Mouse (Mus musculus) CH12F3 (cell line): ENCODE measurements around the gene Syne3.

Experiments used
- in situ Hi-C: fragments of 300-500 bp; cut with MboI; formaldehyde crosslinking; loops from 2 replicates; pipeline ENCODE4 v1.14.3; 2020; ENCODE audit warnings: low sequenced_read_pairs

The Syne3 gene

GRCm38 (mm10) chr12:104933217-104933616 lies 76.4 kb downstream of the Syne3 start:
- in situ Hi-C loops: loop anchor here (25.0 kb wide), 2 partner anchors 196 to 496 kb away; no protein-coding TSS in a partner anchor

GRCm38 (mm10) chr12:104925765-104926164 lies 83.8 kb downstream of the Syne3 start:
- in situ Hi-C loops: loop anchor here (25.0 kb wide), 2 partner anchors 188 to 488 kb away; no protein-coding TSS in a partner anchor

- in situ Hi-C loops: loop anchor here (25.0 kb wide), 2 partner anchors 188 to 488 kb away; no protein-coding TSS in a partner anchor
Measured at GRCm38 (mm10) chr12:104925035-104925434, 84.6 kb downstream of the Syne3 start.

DNA sequence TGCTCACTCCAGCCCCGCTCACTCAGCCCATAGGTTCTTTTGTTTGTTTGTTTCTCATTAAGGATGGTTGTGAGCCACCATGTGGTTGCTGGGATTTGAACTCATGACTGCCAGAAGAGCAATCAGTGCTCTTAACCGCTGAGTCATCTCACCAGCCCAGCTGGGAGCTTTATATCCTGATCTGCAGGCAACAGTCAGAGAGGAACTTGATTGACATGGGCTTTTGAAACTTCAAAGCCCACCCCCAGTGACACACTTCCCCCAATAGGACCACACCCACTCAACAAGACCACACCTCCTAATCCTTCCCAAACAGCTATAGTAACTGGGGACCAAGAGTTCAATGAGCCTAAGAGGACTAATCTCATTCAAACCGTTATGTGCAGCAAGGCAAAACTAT lies 85.1 kb downstream of the Syne3 start:
- in situ Hi-C loops: no loop called here

DNA sequence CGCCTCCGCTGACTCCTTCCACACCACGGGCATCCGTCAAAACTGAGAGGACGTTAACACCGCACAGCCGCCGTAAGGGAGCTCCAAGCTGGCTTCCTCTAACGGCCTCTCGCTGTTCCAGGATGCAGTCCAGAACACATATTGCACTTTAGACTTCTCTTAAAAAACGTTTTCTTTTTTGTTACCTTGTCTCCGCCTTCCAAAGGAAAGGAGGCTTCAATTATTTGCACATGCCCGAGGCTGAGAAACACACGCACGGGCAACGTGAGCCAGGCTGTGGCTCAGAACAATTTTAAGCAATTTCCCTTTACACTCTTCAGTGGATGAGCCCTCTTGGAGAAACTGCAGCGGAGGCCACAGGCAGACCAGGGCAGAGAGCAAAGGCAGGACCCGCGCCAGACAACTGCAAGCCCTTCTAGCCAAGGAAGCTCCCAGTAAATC lies 85.6 kb downstream of the Syne3 start:
- in situ Hi-C loops: no loop called here

GRCm38 (mm10) chr12:104922647-104923046 lies 87.0 kb downstream of the Syne3 start:
- in situ Hi-C loops: no loop called here

DNA sequence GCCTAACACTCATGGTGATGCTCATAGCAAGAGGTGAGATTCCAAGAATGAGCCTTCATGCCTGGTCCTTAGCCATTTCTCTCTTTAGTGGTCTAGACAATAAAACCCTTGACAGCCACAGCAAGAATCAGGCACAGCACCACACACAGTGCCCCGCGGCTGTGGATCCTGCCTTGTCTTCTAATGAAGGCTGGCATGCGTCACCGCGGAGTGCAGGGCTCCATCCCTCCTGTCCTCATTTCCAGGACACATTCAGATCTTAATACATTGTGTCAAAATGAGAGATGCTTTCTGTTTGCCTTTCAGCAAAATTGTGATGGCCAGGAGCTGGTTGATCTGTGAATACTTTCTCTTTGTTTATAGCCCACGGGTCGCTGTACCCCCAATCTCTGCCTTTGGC lies 88.5 kb downstream of the Syne3 start:
- in situ Hi-C loops: no loop called here

GRCm38 (mm10) chr12:104919247-104919646 lies 90.4 kb downstream of the Syne3 start:
- in situ Hi-C loops: no loop called here

DNA sequence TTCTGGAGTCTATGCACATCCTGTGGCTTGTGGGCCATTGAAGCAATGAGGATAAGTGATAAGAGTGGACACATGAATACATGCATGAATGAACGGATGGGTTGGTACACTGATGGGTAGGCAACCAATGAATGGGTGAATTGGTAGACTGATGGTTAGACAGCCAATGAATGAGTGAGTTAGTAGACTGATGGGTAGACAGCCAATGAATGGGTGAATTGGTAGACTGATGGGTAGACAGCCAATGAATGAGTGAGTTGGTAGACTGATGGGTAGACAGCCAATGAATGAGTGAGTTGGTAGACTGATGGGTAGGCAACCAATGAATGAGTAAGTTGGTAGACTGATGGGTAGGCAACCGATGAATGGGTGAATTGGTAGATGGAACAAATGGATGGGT lies 91.7 kb downstream of the Syne3 start:
- in situ Hi-C loops: no loop called here

DNA sequence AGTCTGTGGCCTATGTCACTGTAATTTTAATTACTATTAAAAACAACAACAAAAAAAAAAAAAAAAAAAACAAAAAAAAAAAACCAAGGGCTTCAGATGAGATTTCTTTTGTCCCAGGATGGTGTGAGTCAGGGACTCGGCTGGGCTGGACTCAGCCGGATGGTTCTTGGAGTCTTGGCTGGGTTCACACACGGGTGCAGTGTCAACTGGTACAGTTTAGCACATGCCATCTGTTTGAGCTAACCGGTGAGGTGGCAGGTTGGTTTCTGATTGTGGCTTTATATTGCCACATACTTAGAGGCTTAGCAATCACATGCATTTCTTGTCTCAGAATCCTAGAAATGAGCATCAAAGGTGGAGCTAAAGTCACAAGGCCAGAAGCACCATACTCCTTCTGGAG lies 92.3 kb downstream of the Syne3 start:
- in situ Hi-C loops: no loop called here

- in situ Hi-C loops: no loop called here
Measured at GRCm38 (mm10) chr12:104916776-104917175, 92.8 kb downstream of the Syne3 start.

DNA sequence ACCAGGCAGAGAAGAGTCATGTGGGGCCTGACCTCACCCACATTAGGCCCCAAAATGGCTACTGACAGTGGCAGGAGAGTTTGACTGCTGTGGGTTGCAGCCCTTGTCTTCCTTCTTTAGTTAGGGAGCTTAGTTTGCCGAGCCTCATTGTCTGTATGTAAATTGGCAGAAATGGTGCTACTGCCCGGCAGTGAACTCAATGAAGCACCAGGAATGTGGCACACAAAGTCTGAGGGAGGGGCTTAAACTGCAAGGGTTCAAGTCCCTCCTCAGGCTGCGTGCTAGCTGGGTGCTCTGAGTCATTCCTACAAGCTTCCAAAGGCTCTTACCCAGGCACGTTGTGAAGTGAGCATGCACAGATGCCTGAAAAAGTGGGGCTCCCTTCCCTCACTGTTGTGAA lies 93.9 kb downstream of the Syne3 start:
- in situ Hi-C loops: no loop called here

DNA sequence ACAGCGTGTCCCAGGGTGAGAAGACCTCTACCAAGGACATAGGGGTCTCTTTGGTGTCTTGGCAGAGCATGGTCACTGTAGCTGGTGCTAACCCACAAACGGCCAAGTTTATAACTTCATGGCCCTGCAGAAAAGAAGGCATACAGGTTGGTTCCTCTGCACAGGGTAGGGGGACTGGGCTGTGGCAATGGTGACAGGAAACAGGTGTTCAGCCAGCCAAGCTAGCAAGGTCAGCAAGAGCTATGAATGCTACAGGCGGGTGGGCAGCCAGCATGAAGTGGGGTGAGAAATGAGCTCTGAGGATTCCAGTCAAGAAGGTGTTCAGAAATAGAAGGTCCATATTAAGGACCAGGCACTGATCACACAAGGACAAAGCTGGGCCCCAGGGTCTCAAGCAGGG lies 96.6 kb downstream of the Syne3 start:
- in situ Hi-C loops: no loop called here

GRCm38 (mm10) chr12:104912281-104912933 lies 97.2 kb downstream of the Syne3 start:
- in situ Hi-C loops: no loop called here

- in situ Hi-C loops: no loop called here
Measured at GRCm38 (mm10) chr12:104909750-104910149, 99.9 kb downstream of the Syne3 start.

DNA sequence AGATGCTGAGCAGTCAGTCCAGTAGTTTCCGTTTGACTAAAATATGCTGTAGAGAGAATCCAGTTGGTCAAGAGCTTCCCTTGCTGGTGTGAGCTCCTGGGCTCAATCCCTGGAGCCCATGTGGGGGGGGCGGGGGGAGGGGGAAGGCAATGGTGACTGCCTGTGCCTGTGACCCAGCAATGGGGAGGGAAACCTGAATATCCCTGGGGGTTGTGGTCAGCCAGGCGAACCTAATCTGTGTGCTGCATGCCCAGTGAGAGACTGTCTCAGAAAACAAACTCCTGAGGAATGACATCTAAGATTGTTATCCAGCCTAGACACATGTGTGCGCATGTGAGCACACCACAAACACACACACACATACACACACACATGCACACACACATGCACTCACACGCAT lies 100.6 kb downstream of the Syne3 start:
- in situ Hi-C loops: no loop called here

GRCm38 (mm10) chr12:104908024-104908781 lies 101.4 kb downstream of the Syne3 start:
- in situ Hi-C loops: no loop called here

DNA sequence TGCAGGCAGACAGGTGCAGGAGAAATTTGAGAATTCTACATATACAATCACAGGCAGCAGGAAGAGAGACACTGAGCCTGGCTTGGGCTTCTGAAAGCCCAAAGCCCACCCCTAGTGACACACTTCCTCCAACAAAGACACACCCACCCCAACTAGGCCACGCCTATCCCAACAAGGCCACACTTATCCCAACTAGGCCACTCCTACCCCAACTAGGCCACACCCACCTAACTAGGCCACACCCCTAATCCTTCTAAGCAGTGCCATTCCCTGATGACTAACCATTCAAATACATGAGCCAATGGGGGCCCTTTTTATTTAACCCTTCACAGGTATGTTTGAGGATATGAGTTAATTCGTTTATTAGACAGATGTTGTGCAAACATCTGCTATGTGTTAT lies 102.5 kb downstream of the Syne3 start:
- in situ Hi-C loops: no loop called here

DNA sequence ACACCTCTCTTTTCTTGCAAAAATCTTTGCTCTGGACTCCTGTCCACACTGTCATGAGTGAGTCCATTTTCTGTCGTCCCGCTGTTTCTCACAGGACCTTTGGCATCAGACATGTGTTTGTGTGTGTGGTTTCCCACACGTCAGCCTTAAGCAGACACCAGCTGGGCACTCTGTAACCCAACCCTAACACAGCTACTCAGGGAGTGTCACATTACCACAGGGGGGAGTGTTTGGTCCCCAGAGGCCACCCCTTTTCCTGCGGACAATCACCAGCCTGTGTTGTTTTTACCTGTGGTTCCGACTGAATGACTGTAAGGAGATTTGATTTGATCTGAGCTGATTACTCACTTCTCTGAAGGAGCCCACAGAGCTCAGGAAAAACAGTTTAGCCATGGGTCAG lies 105.5 kb downstream of the Syne3 start:
- in situ Hi-C loops: no loop called here

- in situ Hi-C loops: no loop called here
Measured at GRCm38 (mm10) chr12:104902392-104903053, 107.1 kb downstream of the Syne3 start.

- in situ Hi-C loops: no loop called here
Measured at GRCm38 (mm10) chr12:104901320-104901719, 108.3 kb downstream of the Syne3 start.

GRCm38 (mm10) chr12:104899835-104900234 lies 109.8 kb downstream of the Syne3 start:
- in situ Hi-C loops: no loop called here
